Mouse (Mus musculus) kidney, adult 2 months (tissue): ENCODE measurements around the gene Tmem63a. TPM values are rescaled to one million over a fixed set of nuclear protein-coding genes. Genes with fewer than 3 reads are reported as not detected.

Experiments
- DNase-seq: peaks from one replicate; pipeline ENCODE4 v3.0.0; 2021
- H3K27ac ChIP-seq: fragments of 200-500 bp; 2 replicates; pipeline ENCODE4 v1.5.1; 2012; ENCODE audit warnings: low read depth, low read length, control low read depth, inconsistent platforms; ENCODE audit not compliant: insufficient read depth
- H3K27me3 ChIP-seq: fragments of 200-500 bp; replicated peaks from 2 replicates; pipeline ENCODE4 v1.6.1; 2012; ENCODE audit warnings: mild to moderate bottlenecking, moderate library complexity, low read length, inconsistent platforms; ENCODE audit not compliant: control insufficient read depth, insufficient read depth
- H3K36me3 ChIP-seq: fragments of 200-500 bp; 2 replicates; pipeline ENCODE4 v1.6.1; 2012; ENCODE audit warnings: mild to moderate bottlenecking, moderate library complexity, low read length, inconsistent platforms; ENCODE audit not compliant: control insufficient read depth, insufficient read depth
- H3K4me1 ChIP-seq: fragments of 200-500 bp; 2 replicates; pipeline ENCODE4 v1.6.1; 2011; ENCODE audit warnings: low read length; ENCODE audit not compliant: control insufficient read depth, insufficient read depth
- H3K4me3 ChIP-seq: fragments of 200-500 bp; 2 replicates; pipeline ENCODE4 v1.5.1; 2011; ENCODE audit warnings: mild to moderate bottlenecking, low read depth, low read length, control low read depth; ENCODE audit not compliant: insufficient read depth
- CTCF ChIP-seq: fragments of 200-500 bp; conservative IDR thresholded peaks from 2 replicates; pipeline ENCODE4 v1.5.1; 2011; ENCODE audit warnings: low read depth, mild to moderate bottlenecking, control low read depth, low read length, moderate library complexity, mixed read lengths; ENCODE audit not compliant: insufficient read depth, insufficient read length
- POLR2A ChIP-seq: fragments of 200-500 bp; IDR thresholded peaks from one replicate; pipeline ENCODE4 v1.6.1; 2011; ENCODE audit warnings: low read depth, low read length, control low read depth
- WGBS: fragments of 180-500 bp; shearing (Covaris S2); methylation state at CpG from one replicate; pipeline ENCODE4 v1.1.7; 2018; 5-methylcytosine and 5-hydroxymethylcytosine counted together
- polyA plus RNA-seq: library from polyadenylated mRNA; depleted of rRNA; stranded (reverse); fragments of >200 nt; gene quantifications from 2 replicates; pipeline ENCODE4 v1.2.3, GENCODE M21; 2012

Tmem63a gene
- polyA plus RNA-seq, 1 experiment, result 26.7 TPM

DNA sequence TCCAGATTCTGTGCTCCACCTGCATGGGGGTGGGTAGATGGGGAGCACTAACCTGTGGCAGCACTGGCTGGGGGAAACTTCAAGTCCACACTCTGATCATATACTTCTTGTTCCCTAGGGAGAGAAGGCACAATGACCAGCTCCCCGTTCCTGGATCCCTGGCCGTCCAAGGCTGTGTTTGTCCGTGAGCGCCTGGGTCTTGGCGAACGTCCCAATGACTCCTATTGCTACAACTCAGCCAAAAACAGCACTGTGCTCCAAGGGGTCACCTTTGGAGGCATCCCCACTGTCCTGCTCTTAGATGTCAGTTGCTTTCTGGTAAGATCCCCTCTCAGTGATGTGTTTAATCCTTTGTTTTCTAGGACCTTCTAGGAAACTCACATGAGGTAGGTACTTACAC is 4.3 kb downstream of the Tmem63a start:
- no peak for DNase-seq
- Histone ChIP-seq H3K27me3 (no peaks in the 10 kb centered on the region), H3K27ac (no peak overlapping the region), H3K4me3 (no peak overlapping the region), H3K36me3 (no peaks in the 10 kb centered on the region), H3K4me1 (0 out of 2 replicates have a peak, but pooled peaks cover 6% of the 10 kb centered on the region)
- TF ChIP-seq CTCF (no peak), POLR2A (no peak)
- WGBS, result 51% methylated on average over 6 of the region's 6 CpGs

DNA sequence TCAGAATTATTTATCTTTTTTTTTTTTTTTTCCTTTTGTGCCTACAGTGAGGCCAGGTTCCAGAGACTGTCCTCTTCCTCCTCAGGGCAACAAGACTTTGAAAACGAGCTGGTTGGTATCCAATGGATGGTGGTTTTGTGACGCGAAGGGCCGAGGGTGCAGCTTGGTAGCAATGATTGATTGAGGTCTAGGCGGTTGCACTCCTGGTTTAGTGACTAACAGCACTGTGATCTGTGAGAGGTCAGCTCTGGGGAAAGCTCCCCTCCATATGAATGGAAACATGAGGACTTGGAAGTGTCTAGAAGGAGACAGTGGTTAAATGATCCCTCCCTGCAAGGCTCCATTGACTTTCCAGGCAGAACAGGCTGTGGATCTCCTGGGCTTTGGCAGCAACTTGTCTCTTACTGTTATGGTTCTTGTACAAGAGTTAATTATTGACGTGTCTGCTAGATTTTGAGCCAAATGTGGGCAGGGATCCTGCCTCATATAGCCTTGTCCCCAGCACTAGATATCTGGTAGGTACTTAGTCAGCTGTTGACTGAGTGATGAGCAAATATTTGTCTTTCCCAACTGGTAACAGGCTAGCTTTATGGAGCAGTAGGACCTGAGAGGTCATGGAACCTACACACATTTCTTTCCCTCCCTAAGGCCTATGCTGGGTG is 10.1 kb downstream of the Tmem63a start:
- no peak for TF ChIP-seq CTCF
- TF ChIP-seq POLR2A, result no peak
- Histone ChIP-seq H3K27ac (no peak overlapping the region), H3K4me3 (no peak overlapping the region), H3K27me3 (no peaks in the 10 kb centered on the region), H3K36me3 (no peaks in the 10 kb centered on the region), H3K4me1 (no peaks in the 10 kb centered on the region)
- WGBS, result 29% methylated on average over 6 of the region's 6 CpGs
- peak; percentile 85 for DNase-seq

DNA sequence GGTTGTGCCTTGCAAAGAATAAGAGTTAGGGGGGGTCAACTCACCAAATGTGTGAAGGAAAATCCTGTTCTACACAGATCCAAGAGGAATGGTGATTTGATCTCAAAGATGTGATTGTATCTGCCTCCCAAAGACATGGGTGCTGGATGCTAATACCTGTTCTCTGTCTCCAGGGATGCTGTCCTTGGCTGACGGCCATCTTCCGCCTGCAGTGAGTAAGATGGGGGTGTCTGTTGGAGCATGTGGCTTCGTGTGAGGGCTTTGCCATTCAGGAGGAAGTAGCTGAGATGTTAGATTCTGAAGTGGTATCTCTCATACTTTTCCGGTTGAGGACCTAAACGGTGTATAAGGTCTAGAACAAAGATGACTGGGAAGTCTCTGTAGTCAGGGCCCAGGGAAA is 10.7 kb downstream of the Tmem63a start:
- no peaks in the 10 kb centered on the region for H3K4me1 ChIP-seq
- DNase-seq, result no peak
- no peaks in the 10 kb centered on the region for H3K27me3 ChIP-seq
- no peaks in the 10 kb centered on the region for H3K36me3 ChIP-seq
- no peak overlapping the region for H3K4me3 ChIP-seq
- TF ChIP-seq POLR2A, result no peak
- no peak for TF ChIP-seq CTCF
- no peak overlapping the region for H3K27ac ChIP-seq
- WGBS, result 86% methylated on average over 5 of the region's 5 CpGs

DNA sequence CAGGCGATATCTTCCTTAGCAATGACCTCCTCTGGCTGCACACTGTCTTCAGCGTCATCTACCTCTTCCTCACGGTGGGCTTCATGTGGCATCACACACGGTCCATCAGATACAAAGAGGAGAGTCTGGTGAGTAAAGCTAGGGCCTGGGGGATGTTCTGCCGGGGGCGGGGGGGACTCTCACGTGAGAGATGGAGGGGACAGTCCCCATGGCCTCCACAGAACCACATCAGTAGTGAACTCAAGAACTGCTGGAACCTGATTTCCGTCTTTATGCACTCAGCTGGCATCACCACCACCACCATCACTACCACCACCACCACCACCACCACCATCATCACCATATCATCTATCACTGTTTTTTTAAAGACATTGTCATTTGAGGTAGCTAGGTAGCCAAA is 14.3 kb downstream of the Tmem63a start:
- Histone ChIP-seq H3K27me3 (no peaks in the 10 kb centered on the region), H3K4me1 (no peaks in the 10 kb centered on the region; the same call in 1 of the 2 replicates), H3K27ac (0 out of 2 replicates have a peak overlapping the region, but pooled peaks have one; percentile 14), H3K36me3 (no peaks in the 10 kb centered on the region), H3K4me3 (no peak overlapping the region)
- no peak for DNase-seq
- TF ChIP-seq CTCF (no peak), POLR2A (no peak)
- 93% methylated on average over 8 of the region's 8 CpGs for WGBS

DNA sequence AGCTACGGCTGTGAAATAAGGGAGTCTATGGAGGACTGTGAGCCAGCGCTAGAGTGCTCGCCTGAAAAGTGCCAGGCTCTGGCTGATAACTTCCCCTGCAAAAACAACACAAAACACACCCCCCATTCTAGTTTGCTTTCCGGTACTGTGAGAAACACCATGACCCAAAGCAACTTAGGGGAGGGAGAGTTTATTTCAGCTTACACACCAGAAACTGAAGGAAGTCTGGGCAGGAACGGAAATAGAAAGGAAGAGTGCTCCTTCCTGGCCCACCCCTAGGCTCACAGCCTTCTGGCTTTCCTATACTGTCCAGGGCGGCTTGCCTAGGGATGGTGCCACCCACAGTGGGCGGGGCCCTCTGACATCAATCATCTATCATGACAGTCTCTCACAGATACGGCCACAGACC is 14.8 kb downstream of the Tmem63a start:
- DNase-seq, result peak; percentile 83
- Histone ChIP-seq H3K4me1 (no peaks in the 10 kb centered on the region; the same call in 1 of the 2 replicates), H3K4me3 (no peak overlapping the region), H3K27ac (peak overlapping the region; percentile 39), H3K27me3 (no peaks in the 10 kb centered on the region), H3K36me3 (no peaks in the 10 kb centered on the region)
- TF ChIP-seq POLR2A (no peak), CTCF (no peak)
- WGBS, result 66% methylated on average over 8 of the region's 8 CpGs

DNA sequence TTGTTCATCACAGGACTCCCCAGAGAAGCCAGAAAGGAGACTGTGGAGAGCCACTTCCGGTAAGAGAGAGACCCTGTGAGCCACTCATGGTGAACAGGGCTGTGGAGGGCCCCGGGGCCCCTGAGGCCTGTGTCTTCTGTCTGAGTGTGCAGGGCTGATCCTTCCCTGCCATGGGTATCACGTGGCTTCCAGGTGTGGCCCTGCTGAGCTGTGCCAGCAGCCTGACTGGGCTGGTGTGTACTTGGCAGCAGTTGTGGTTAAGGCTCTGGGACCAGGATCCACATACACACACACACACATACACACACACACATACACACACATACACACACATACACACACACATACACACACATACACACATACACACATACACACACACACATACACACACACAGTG is 15.8 kb downstream of the Tmem63a start:
- 79% methylated on average over 3 of the region's 3 CpGs for WGBS
- no peaks in the 10 kb centered on the region for H3K36me3 ChIP-seq

DNA sequence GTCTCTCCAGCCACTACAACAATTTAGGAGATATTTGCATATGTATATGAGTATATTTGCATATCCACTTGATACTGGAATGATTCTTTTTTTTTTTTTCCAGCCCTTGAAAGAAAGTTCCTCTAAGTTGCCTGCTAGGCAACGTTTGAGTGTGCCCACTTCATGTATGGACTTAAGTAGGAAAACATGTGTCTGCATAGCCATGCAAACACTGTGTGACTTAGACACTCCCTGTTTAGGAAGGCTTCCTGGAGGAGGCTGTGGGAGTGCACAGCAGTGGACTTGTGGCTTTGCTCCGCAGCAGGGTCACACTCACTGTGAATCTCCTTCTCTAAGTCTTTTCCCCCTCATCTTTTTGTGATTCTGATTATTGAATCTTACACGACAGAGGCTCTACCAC is 16.7 kb downstream of the Tmem63a start:
- WGBS, result 71% methylated on average over 3 of the region's 3 CpGs

More for the DNA sequence above, 15.8 kb downstream of the Tmem63a start:
- Histone ChIP-seq H3K27me3 (no peaks in the 10 kb centered on the region), H3K4me3 (no peak overlapping the region), H3K27ac (no peak overlapping the region), H3K4me1 (no peaks in the 10 kb centered on the region; the same call in 1 of the 2 replicates)
- no peak for TF ChIP-seq POLR2A
- TF ChIP-seq CTCF, result no peak
- DNase-seq, result no peak

More for the DNA sequence above, 16.7 kb downstream of the Tmem63a start:
- H3K36me3 ChIP-seq, result no peaks in the 10 kb centered on the region
- DNase-seq, result no peak
- TF ChIP-seq POLR2A (no peak), CTCF (no peak)
- no peaks in the 10 kb centered on the region; the same call in 1 of the 2 replicates for H3K4me1 ChIP-seq
- no peaks in the 10 kb centered on the region for H3K27me3 ChIP-seq
- no peak overlapping the region for H3K4me3 ChIP-seq
- H3K27ac ChIP-seq, result no peak overlapping the region
